Comparison of ENCODE assay signal across 8 mouse cellular contexts in the genomic region with DNA sequence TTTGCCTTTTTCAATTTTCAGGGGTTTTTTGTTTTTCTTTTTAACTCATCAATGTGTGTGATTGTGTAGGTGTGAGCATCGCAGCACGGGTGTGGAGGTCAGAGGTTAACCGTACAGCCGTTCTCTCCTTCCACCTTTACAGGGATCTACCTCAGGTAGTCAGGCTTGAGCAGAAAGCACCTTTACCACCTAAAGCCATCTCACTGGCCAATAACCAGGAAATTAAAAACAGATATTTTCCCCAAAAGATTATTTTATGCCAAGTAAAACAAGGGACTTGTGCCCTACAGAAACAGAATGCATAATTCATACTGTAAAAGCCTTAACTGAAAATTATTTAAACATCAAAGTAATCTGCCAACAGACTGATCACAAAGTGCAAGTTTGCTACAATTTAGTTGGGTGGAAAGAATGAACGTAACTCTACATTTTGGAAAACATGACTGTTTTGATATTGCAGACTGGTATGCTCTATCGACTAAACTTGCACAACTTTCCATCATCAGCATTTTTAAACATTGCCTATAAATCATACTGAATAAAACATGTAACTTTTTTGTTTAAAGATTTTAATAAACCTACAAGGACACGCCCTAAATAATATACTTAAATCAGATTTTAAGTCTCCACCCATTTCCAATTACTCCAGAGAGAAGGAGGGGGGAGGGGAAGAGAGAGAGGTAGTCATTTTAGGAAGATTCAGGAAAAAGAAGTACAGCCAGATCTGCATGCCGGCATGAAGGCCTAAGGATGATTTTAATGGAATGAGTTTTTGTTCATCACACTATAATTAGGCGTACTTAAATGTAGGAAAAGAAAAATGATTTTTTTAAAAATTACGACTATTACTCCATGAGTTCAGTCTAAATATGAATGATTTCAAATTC. TPM values are rescaled to one million over a fixed set of nuclear protein-coding genes. Genes with fewer than 3 reads are reported as not detected.
DNase-seq lines count a peak whose midpoint lies in the region; ATAC-seq and TF ChIP-seq lines count a peak whose summit lies in the region.

No protein-coding gene starts in this region.

- no peaks in the 10 kb centered on the region for H3K27me3 ChIP-seq in spleen, adult 2 months (ENCODE audit: control insufficient read depth, insufficient read depth, low read length)
- H3K27me3 ChIP-seq in embryonic facial prominence, embryonic 10.5 days (replicated peaks; ENCODE audit: low read depth, poor library complexity, severe bottlenecking): peaks cover 4% of the 10 kb centered on the region; the same call in 1 of the 2 replicates
- no peaks in the 10 kb centered on the region for H3K27me3 ChIP-seq in myocyte (ENCODE audit: control insufficient read depth, insufficient read depth, insufficient read length)

- H3K9me3 ChIP-seq in embryonic facial prominence, embryonic 10.5 days: no peaks in the 10 kb centered on the region

- H3K27ac ChIP-seq in spleen, adult 2 months (ENCODE audit: insufficient read depth, low read length): no peak overlapping the region
- peak overlapping the region; percentile 95 for H3K27ac ChIP-seq in embryonic facial prominence, embryonic 10.5 days (replicated peaks)

- peaks cover 4% of the 10 kb centered on the region for H3K4me1 ChIP-seq in spleen, adult 2 months (ENCODE audit: control insufficient read depth, insufficient read depth, insufficient read length)
- peaks cover 44% of the 10 kb centered on the region for H3K4me1 ChIP-seq in embryonic facial prominence, embryonic 10.5 days

- intact Hi-C loops in left cerebral cortex, postnatal 36 days (cut with DNase I): no loop called here

- WGBS in spleen, adult 2 months: 20% methylated on average over 10 of the region's 10 CpGs
- 15% methylated on average over 10 of the region's 10 CpGs for WGBS in embryonic facial prominence, embryonic 10.5 days

- H3K79me2 ChIP-seq in myocyte (ENCODE audit: control insufficient read depth, insufficient read depth): peaks cover 58% of the 10 kb centered on the region

- peak overlapping the region; percentile 88 for H3K4me2 ChIP-seq in myocyte (ENCODE audit: low read depth)

- no peaks in the 10 kb centered on the region for H3K36me3 ChIP-seq in spleen, adult 2 months (ENCODE audit: control insufficient read depth, insufficient read depth, low read length)
- H3K36me3 ChIP-seq in embryonic facial prominence, embryonic 10.5 days (replicated peaks): no peaks in the 10 kb centered on the region
- H3K36me3 ChIP-seq in myocyte (ENCODE audit: control insufficient read depth, insufficient read depth): no peaks in the 10 kb centered on the region

- peak overlapping the region; percentile 89; the same call in 1 of the 2 replicates for H3K4me3 ChIP-seq in spleen, adult 2 months (ENCODE audit: extremely low read depth, insufficient read depth, insufficient read length)
- H3K4me3 ChIP-seq in embryonic facial prominence, embryonic 10.5 days: peak overlapping the region; percentile 86
- peak overlapping the region; percentile 87 for H3K4me3 ChIP-seq in myocyte

- DNase-seq in spleen, adult 2 months (ENCODE audit: low read depth in 1 of 2, low spot score in 2 of 2): no peak
- no peak for DNase-seq in spleen, postnatal 10 days (ENCODE audit: low spot score in 2 of 2)
- DNase-seq in embryonic facial prominence, embryonic 10.5 days (ENCODE audit: low spot score): no peak
- DNase-seq in induced T-regulatory cell, adult 2 months (ENCODE audit: low read depth): peak; percentile 63
- DNase-seq in left cerebral cortex, postnatal 36 days (ENCODE audit: low spot score in 2 of 2): no peak
- DNase-seq in frontal cortex, postnatal 36 days (ENCODE audit: low spot score in 2 of 2): no peak

- no peak for TF ChIP-seq CTCF in spleen, adult 2 months (IDR thresholded peaks at IDR 0.05; ENCODE audit: extremely low read depth, insufficient read depth, insufficient read length, insufficient replicate concordance)

- no peak for ATAC-seq in megakaryocyte progenitor cell, adult 5-6 weeks (replicated peaks; ENCODE audit: poor library complexity)

- no peak for TF ChIP-seq POLR2A in spleen, adult 2 months (IDR thresholded peaks at IDR 0.05; ENCODE audit: low read depth, low read length)
- TF ChIP-seq POLR2A in myocyte (IDR thresholded peaks at IDR 0.05; ENCODE audit: insufficient read length, low read depth): no peak

- H3ac ChIP-seq in myocyte (ENCODE audit: control insufficient read depth, insufficient read length): peak overlapping the region; percentile 82

TF ChIP-seq in myocyte, 11 proteins besides CTCF, POLR2A, EP300 and RAD21:
- TF ChIP-seq CEBPB (IDR thresholded peaks at IDR 0.05; ENCODE audit: insufficient read depth, poor library complexity, severe bottlenecking) (no peak), MAX (IDR thresholded peaks at IDR 0.05; ENCODE audit: low read depth) (no peak), REST (IDR thresholded peaks at IDR 0.05; ENCODE audit: insufficient read depth, insufficient read length) (no peak), USF1 (IDR thresholded peaks at IDR 0.05; ENCODE audit: low read depth) (no peak), E2F4 (IDR thresholded peaks at IDR 0.05; ENCODE audit: insufficient read depth) (no peak), TCF12 (IDR thresholded peaks at IDR 0.05; ENCODE audit: insufficient read depth, poor library complexity, severe bottlenecking) (no peak), SRF (IDR thresholded peaks at IDR 0.05; ENCODE audit: control insufficient read depth, insufficient read length, low read depth) (no peak), TCF3 (IDR thresholded peaks at IDR 0.05; ENCODE audit: insufficient read length, low read depth) (no peak), POLR2AphosphoS2 (IDR thresholded peaks at IDR 0.05; ENCODE audit: insufficient read length, low read depth) (no peak), MYOG (IDR thresholded peaks at IDR 0.05; ENCODE audit: control insufficient read depth in 1 of 3, insufficient read depth in 1 of 3, insufficient read length in 2 of 3, low read depth in 2 of 3) (no peak), MYOD1 (IDR thresholded peaks at IDR 0.05; ENCODE audit: control insufficient read depth in 1 of 3, insufficient read length in 2 of 3, low read depth in 2 of 3) (no peak)
TF ChIP-seq in myocyte: peak in this region for 0.

RNA-seq across cellular contexts. Expression of gene 4921524J17Rik, which starts 1.1 kb away (rescaled TPM):
- polyA plus RNA-seq in spleen, adult 2 months (2012; rRNA removed): 1.6 and 2.8 TPM in 2 replicates
- 43.3 and 44.4 TPM in 2 replicates for polyA plus RNA-seq in embryonic facial prominence, embryonic 10.5 days (2016; fragmentation: Nextera tagmentation; extraction: Ambion mirVana)
- 12.3 TPM for polyA plus RNA-seq in myocyte (2012; fragmentation: generic; extraction: Trizol)
- total RNA-seq in left cerebral cortex, postnatal 36 days (2021): 10 to 100 TPM; 11.1 to 14.2 TPM
- total RNA-seq in megakaryocyte progenitor cell, adult 5-6 weeks (2015): 33.6 and 42.2 TPM in 2 replicates
- 58.3 and 61.4 TPM in 2 replicates for total RNA-seq in megakaryocyte progenitor cell, adult 5-6 weeks (2017)

RNA-seq across cellular contexts. Expression of gene Mylk3, which starts 45.4 kb away (rescaled TPM):
- 8.8 and 10.7 TPM in 2 replicates for polyA plus RNA-seq in spleen, adult 2 months (2012; rRNA removed)
- 2.6 TPM in 2 replicates for polyA plus RNA-seq in embryonic facial prominence, embryonic 10.5 days (2016; fragmentation: Nextera tagmentation; extraction: Ambion mirVana)
- polyA plus RNA-seq in myocyte (2012; fragmentation: generic; extraction: Trizol): 3.7 TPM
- 1 to 10 TPM; 2.3 to 3.2 TPM for total RNA-seq in left cerebral cortex, postnatal 36 days (2021)
- total RNA-seq in megakaryocyte progenitor cell, adult 5-6 weeks (2015): 2.2 and 2.8 TPM in 2 replicates
- 4.8 and 10.0 TPM in 2 replicates for total RNA-seq in megakaryocyte progenitor cell, adult 5-6 weeks (2017)
